Mouse (Mus musculus) limb, embryonic 14.5 days (tissue): ENCODE results near the gene Ttc5. TPM values are rescaled to one million over a fixed set of nuclear protein-coding genes. Genes with fewer than 3 reads are reported as not detected.

Experiments used
- ATAC-seq: fragments of 200-750 bp; cut with Nextera tagmentation; 2 replicates; pipeline ENCODE4 v1.8.0; 2017; ENCODE audit warnings: low read depth, moderate number of reproducible peaks, moderate TSS enrichment; ENCODE audit not compliant: low FRiP score
- DNase-seq: peaks from one replicate; pipeline ENCODE4 v3.0.0-alpha.2; 2015; ENCODE audit warnings: low spot score
- H3K27ac ChIP-seq: fragments of 300-500 bp; sonication (generic); replicated peaks from 2 replicates; pipeline ENCODE4 v1.5.1; 2014; ENCODE audit warnings: low read depth, mild to moderate bottlenecking, low read length, moderate library complexity, mixed read lengths
- H3K27me3 ChIP-seq: fragments of 300-500 bp; sonication (generic); 2 replicates; pipeline ENCODE4 v1.6.1; 2014; ENCODE audit warnings: low read length, mixed read lengths; ENCODE audit not compliant: control insufficient read depth, insufficient read depth
- H3K36me3 ChIP-seq: fragments of 300-500 bp; sonication (generic); 2 replicates; pipeline ENCODE4 v1.6.1; 2014; ENCODE audit warnings: mild to moderate bottlenecking, low read length, moderate library complexity, mixed read lengths; ENCODE audit not compliant: control insufficient read depth, insufficient read depth
- H3K4me1 ChIP-seq: fragments of 300-500 bp; sonication (generic); 2 replicates; pipeline ENCODE4 v1.6.1; 2014; ENCODE audit warnings: antibody characterized with exemption, low read length, mixed read lengths; ENCODE audit not compliant: control insufficient read depth, insufficient read depth
- H3K4me2 ChIP-seq: fragments of 300-500 bp; sonication (generic); replicated peaks from 2 replicates; pipeline ENCODE4 v1.6.1; 2014; ENCODE audit warnings: low read depth, mild to moderate bottlenecking, low read length, moderate library complexity; ENCODE audit not compliant: severe bottlenecking
- H3K4me3 ChIP-seq: fragments of 300-500 bp; sonication (generic); replicated peaks from 2 replicates; pipeline ENCODE4 v1.5.1; 2014; ENCODE audit warnings: low read length
- H3K9ac ChIP-seq: fragments of 300-500 bp; sonication (generic); 2 replicates; pipeline ENCODE4 v1.6.1; 2014; ENCODE audit warnings: mild to moderate bottlenecking, low read depth, low read length, moderate library complexity; ENCODE audit not compliant: severe bottlenecking
- H3K9me3 ChIP-seq: fragments of 300-500 bp; sonication (generic); 2 replicates; pipeline ENCODE4 v1.6.1; 2016; ENCODE audit warnings: low read length; ENCODE audit not compliant: control insufficient read depth
- POLR2A ChIP-seq: fragments of 200-500 bp; IDR thresholded peaks from 2 replicates; pipeline ENCODE4 v1.8.0; 2012; ENCODE audit warnings: inconsistent platforms, mild to moderate bottlenecking, moderate library complexity, borderline replicate concordance; ENCODE audit not compliant: insufficient read depth, insufficient read length; ENCODE audit errors: extremely low read depth
- WGBS: fragments of 180-500 bp; shearing (Covaris S2); extraction: QIAGEN DNeasy Blood & Tissue Kit; methylation state at CpG from one replicate; pipeline ENCODE4 v1.1.7; 2014; 5-methylcytosine and 5-hydroxymethylcytosine counted together
- polyA plus RNA-seq, 2 experiments: library from polyadenylated mRNA; depleted of rRNA in 1 of 2; stranded (reverse) in 1 of 2; unstranded in 1 of 2; fragments of >200 nt; fragmentation: Nextera tagmentation in 1 of 2; extraction: Ambion mirVana in 1 of 2; gene quantifications; 2 replicates each; pipeline versions ENCODE4 v1.2.1 to v1.2.3; 2012 to 2014

Ttc5 gene
- polyA plus RNA-seq, 2 experiments = 63.2 to 77.4 TPM

GRCm38 (mm10) chr14:50795965-50796364, 10.6 kb upstream of the Ttc5 start:
- no peak for TF ChIP-seq POLR2A
- ATAC-seq (no peak), DNase-seq (no peak)
- Histone ChIP-seq H3K4me3 (no peak overlapping the region), H3K9me3 (no peaks in the 10 kb centered on the region), H3K36me3 (no peaks in the 10 kb centered on the region), H3K27ac (no peak overlapping the region), H3K4me2 (no peak overlapping the region), H3K4me1 (no peaks in the 10 kb centered on the region), H3K27me3 (no peaks in the 10 kb centered on the region), H3K9ac (no peak overlapping the region)
- 82% methylated on average over 4 of the region's 4 CpGs for WGBS

- Histone ChIP-seq H3K9me3 (no peaks in the 10 kb centered on the region), H3K4me3 (no peak overlapping the region), H3K4me1 (no peaks in the 10 kb centered on the region), H3K9ac (no peak overlapping the region), H3K36me3 (no peaks in the 10 kb centered on the region), H3K4me2 (no peak overlapping the region), H3K27me3 (no peaks in the 10 kb centered on the region), H3K27ac (no peak overlapping the region)
- TF ChIP-seq POLR2A = no peak
- DNase-seq (no peak), ATAC-seq (no peak)
- WGBS = 90% methylated on average over 24 of the region's 24 CpGs
These were observed 10.1 kb upstream of the Ttc5 start for GRCm38 (mm10) chr14:50795261-50795935.

DNA sequence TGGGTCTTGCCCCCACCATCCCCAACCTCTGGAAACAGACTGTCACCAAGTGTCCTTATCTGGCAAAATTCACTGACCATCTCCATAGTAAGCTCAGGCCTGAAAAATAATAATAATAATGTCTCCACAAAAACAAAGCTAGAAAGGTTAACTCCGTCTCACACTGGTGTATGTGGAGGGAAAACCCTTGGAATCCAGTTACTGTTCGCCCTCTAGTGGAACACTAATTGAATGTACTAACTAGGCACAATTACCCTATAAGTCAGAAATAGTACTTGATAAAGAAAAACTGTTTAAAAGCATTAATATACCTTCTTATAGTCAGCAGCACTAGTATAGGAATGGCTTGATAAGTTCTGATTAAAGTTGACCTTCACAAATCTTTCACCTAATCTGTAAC, 2.8 kb upstream of the Ttc5 start:
- Histone ChIP-seq H3K27me3 (no peaks in the 10 kb centered on the region), H3K4me1 (peaks cover 5% of the 10 kb centered on the region; the same call in 1 of the 2 replicates), H3K9ac (no peak overlapping the region), H3K4me2 (no peak overlapping the region), H3K9me3 (no peaks in the 10 kb centered on the region), H3K36me3 (no peaks in the 10 kb centered on the region), H3K4me3 (no peak overlapping the region), H3K27ac (no peak overlapping the region)
- 23% methylated on average over 2 of the region's 2 CpGs for WGBS
- no peak for TF ChIP-seq POLR2A
- DNase-seq (peak; percentile 26), ATAC-seq (no peak)

DNA sequence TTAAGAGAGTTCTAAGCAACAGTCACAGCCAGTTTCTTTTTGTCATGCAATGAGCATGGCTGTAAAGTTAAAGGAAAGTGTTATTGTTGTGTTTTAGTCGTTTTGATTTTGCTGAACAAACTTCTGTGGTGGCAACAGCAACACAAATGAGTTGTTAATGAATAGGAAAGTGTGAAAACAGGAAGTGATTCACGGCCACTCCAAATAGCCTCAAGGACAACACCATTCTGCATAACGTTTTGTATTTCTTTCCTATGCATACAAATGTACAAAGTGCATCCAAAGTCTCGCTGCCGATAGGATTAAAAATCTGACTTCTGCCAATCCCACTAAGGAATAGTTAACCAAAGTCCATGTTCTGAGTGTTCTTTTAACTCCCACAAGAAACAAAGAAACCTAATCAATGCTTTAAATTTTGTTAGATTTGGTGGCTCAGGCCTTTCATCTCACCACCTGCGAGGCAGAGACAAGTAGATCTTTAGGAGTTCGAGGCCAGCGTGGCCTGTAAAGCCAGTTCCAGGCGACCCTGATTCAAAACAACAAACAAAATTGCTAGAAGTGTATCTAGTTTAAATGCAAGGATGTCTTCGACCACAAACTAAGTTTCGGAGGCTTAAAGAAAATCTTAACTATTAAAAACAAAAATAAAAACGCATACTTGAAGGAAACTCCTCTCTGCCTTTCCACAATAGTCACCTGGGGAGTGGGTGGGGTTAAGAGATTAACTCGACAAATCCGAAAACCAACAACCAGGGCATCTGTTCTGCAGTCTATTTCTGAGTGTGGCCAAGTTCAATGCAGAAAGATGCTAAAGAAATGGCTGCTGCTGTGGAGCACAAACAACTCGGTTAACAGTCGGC, 698 bp downstream of the Ttc5 start:
- no peak for ATAC-seq
- Histone ChIP-seq H3K27me3 (no peaks in the 10 kb centered on the region), H3K9me3 (no peaks in the 10 kb centered on the region), H3K4me3 (peak overlapping the region; percentile 70), H3K27ac (peak overlapping the region; percentile 61), H3K4me1 (peaks cover 5% of the 10 kb centered on the region; the same call in 1 of the 2 replicates), H3K36me3 (peaks cover 21% of the 10 kb centered on the region), H3K4me2 (peak overlapping the region; percentile 53), H3K9ac (peak overlapping the region; percentile 78)
- peak; percentile 21 for DNase-seq
- WGBS = 25% methylated on average over 16 of the region's 16 CpGs
- no peak for TF ChIP-seq POLR2A

DNA sequence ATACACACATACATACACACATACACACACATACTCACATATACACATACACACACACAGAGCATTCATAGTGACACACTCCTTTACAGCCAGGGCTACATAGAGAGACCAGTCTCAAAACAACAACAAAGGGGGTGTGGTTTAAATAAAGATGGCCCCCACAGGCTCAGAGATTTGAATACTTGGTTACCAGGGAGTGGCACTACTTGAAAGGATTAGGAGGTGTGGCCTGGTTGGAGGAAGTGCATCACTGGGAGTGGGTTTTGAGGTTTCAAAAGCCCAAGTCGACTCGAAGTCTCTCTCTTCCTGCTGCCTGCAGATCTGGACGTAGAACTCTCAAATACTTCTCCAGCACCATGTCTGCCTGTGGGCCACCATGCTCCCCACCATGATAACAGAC, 3.2 kb downstream of the Ttc5 start:
- H3K36me3 ChIP-seq = peaks cover 29% of the 10 kb centered on the region
- no peak for TF ChIP-seq POLR2A
- H3K4me3 ChIP-seq = no peak overlapping the region
- DNase-seq (no peak), ATAC-seq (no peak)
- no peaks in the 10 kb centered on the region for H3K9me3 ChIP-seq
- H3K9ac ChIP-seq = no peak overlapping the region
- H3K4me1 ChIP-seq = peaks cover 5% of the 10 kb centered on the region; the same call in 1 of the 2 replicates
- no peaks in the 10 kb centered on the region for H3K27me3 ChIP-seq
- WGBS = 90% methylated on average over 3 of the region's 3 CpGs
- H3K27ac ChIP-seq = no peak overlapping the region
- no peak overlapping the region for H3K4me2 ChIP-seq
